Mouse (Mus musculus): ENCODE data around the gene Ly6g6f. TPM values are rescaled to one million over a fixed set of nuclear protein-coding genes. Genes with fewer than 3 reads are reported as not detected.

The Ly6g6f gene
- polyA plus RNA-seq (2014; fragmentation: Nextera tagmentation; extraction: Ambion mirVana), result 0.72 and 0.88 TPM in 2 replicates

DNA sequence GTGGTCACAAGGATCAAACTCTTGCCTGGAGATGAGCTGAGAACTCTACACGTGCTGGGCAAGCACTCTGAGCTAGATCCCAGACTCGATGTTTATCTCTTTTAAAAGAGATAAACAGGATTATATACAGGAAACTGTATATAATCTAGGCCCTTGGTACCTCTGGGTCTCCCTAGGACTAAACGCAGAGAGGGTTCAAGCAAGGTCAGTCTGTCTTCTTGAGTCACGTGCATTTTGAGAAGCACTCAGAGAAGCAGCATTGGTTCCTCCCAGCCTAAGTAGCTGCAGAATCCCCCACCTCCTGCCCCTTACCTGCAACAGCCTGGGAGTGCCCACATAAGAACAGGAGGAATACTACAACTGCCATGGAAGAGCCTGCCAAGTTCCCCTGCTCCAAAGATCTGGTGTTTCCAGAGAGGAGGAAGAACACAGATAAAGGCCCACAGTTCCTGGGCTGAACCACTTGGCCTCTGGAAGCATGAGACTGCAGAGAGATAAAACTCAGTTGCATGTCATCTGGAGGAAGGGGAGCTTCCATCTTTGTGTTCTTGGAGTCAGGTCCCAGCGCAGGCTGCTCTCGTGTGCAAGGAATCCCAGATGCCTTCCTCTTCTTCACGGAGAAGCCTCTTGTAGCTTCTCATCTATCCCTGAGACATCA lies at the start of gene Ly6g6f:
Gene Ly6g6f (minus strand): TSS at position 403 of the 658 bp plus-strand sequence.
- Histone ChIP-seq H3K36me3 (ENCODE audit: control insufficient read depth, insufficient read depth, low read length) (no peaks in the 10 kb centered on the region), H3K9me3 (ENCODE audit: control insufficient read depth, low read length) (no peaks in the 10 kb centered on the region), H3K9ac (ENCODE audit: low read length) (no peak within 1 kb of the TSS), H3K4me2 (ENCODE audit: low read depth, low read length, severe bottlenecking) (no peak within 1 kb of the TSS), H3K4me1 (replicated peaks; ENCODE audit: control insufficient read depth, insufficient read depth, low read length) (peaks cover 5% of the 10 kb centered on the region; the same call in 1 of the 2 replicates), H3K4me3 (ENCODE audit: low read depth, low read length) (no peak within 1 kb of the TSS), H3K27ac (ENCODE audit: low read depth, low read length) (no peak within 1 kb of the TSS), H3K27me3 (ENCODE audit: control insufficient read depth, insufficient read depth, low read length) (no peaks in the 10 kb centered on the region)
- DNase-seq (ENCODE audit: low spot score) (no peak), ATAC-seq (replicated peaks; ENCODE audit: low FRiP score) (no peak)
- 81% methylated on average over 7 of the region's 7 CpGs for WGBS

DNA sequence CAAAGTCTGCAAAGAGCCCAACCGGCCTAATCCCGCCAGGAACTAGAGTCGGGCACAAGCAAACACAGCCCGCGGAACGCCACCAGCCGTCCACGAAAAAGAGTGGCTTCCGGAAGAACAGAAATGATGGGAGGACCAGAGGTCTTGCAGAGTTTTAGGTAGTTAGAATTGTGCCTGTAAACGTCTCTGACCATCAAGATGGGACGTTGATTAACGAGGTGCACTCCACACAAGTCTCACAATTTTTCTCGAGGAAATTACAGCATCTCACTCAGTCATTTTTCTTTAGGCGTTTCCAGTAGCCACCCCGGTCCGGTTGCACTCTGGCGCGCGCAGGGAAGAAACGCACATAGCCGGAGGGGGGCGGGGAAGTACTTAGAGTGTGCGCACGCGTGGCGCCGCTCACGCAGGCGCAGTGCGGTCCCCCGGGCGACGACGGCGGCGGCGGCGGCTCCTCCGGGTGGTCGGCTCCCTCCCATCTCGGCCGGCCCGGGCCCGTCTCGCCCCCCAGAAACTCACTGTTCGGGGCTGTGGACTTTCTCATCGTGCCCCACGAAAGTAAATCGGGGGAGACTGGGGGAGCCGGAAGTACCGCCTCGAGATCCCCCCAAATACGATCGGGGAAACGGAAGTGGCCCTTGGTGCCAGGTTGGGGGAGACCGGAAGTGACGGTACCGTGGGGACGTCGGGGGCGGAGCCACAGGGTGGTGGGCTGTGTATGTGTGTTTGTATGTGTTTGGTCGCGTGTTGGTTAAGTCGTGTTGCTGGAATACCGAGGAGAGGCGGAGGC lies 49.6 kb upstream of the Ly6g6f start, which contains the start of gene Bag6:
Gene Bag6 (plus strand): TSS at position 378 of the 790 bp plus-strand sequence.
- Histone ChIP-seq H3K9me3 (ENCODE audit: control insufficient read depth, low read length) (no peaks in the 10 kb centered on the region), H3K27me3 (ENCODE audit: control insufficient read depth, insufficient read depth, low read length) (no peaks in the 10 kb centered on the region), H3K4me1 (replicated peaks; ENCODE audit: control insufficient read depth, insufficient read depth, low read length) (peaks cover 3% of the 10 kb centered on the region), H3K27ac (ENCODE audit: low read depth, low read length) (peak within 1 kb of the TSS; percentile 92), H3K36me3 (ENCODE audit: control insufficient read depth, insufficient read depth, low read length) (peaks cover 11% of the 10 kb centered on the region; the same call in 1 of the 2 replicates), H3K4me2 (ENCODE audit: low read depth, low read length, severe bottlenecking) (peak within 1 kb of the TSS; percentile 71), H3K4me3 (ENCODE audit: low read depth, low read length) (peak within 1 kb of the TSS; percentile 82), H3K9ac (ENCODE audit: low read length) (peak within 1 kb of the TSS; percentile 77)
- WGBS, result under 1% methylated on average over 66 of the region's 66 CpGs
- DNase-seq (ENCODE audit: low spot score) (peak; percentile 97), ATAC-seq (replicated peaks; ENCODE audit: low FRiP score) (peak; percentile 93)

DNA sequence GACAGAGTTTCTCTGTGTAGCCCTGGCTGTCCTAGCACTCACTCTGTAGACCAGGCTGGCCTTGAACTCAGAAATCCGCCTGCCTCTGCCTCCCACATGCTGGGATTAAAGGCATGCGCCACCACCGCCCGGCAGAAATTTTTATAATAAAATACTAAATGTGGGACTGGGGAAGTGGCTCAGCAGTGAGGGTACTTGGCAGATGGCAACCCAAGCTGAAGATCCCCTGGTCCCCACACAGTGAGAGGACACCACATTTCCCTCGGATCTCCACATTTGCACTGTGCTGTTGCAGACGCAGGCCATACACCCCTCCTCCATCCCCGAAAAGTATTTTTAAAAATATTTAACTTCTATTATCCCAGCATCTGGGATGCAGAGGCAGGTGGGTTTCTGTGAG lies 48.1 kb upstream of the Ly6g6f start:
- Histone ChIP-seq H3K27me3 (ENCODE audit: control insufficient read depth, insufficient read depth, low read length) (no peaks in the 10 kb centered on the region), H3K4me3 (ENCODE audit: low read depth, low read length) (no peak overlapping the region), H3K27ac (ENCODE audit: low read depth, low read length) (no peak overlapping the region), H3K36me3 (ENCODE audit: control insufficient read depth, insufficient read depth, low read length) (0 out of 2 replicates have a peak, but pooled peaks cover 1% of the 10 kb centered on the region), H3K9me3 (ENCODE audit: control insufficient read depth, low read length) (no peaks in the 10 kb centered on the region), H3K4me1 (replicated peaks; ENCODE audit: control insufficient read depth, insufficient read depth, low read length) (peaks cover 3% of the 10 kb centered on the region), H3K4me2 (ENCODE audit: low read depth, low read length, severe bottlenecking) (no peak overlapping the region), H3K9ac (ENCODE audit: low read length) (no peak overlapping the region)
- WGBS, result 96% methylated on average over 7 of the region's 7 CpGs
- DNase-seq (ENCODE audit: low spot score), result no peak
- ATAC-seq (replicated peaks; ENCODE audit: low FRiP score), result no peak

DNA sequence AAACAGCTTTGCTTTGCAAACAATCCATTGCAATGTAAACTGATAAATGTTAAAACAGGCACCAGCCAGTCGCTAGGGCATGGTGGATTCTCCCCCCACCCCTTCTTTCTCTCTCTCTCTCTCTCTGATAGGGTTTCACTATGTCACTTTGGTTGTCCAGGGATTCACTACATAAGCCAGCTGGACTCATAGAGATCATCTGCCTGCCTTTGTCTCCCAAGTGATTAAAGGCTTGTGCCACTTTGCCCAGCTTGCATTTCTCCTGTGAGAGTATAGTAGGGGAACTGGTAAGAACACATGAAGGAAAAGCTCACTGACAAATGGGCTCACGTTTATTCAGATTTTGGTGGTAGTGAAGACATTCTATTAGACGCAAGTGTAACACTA lies 46.8 kb upstream of the Ly6g6f start:
- H3K9ac ChIP-seq (ENCODE audit: low read length), result no peak overlapping the region
- peaks cover 3% of the 10 kb centered on the region for H3K4me1 ChIP-seq (replicated peaks; ENCODE audit: control insufficient read depth, insufficient read depth, low read length)
- WGBS, result 79% methylated on average over 3 of the region's 3 CpGs
- no peak overlapping the region for H3K4me2 ChIP-seq (ENCODE audit: low read depth, low read length, severe bottlenecking)
- no peak overlapping the region for H3K4me3 ChIP-seq (ENCODE audit: low read depth, low read length)
- H3K27ac ChIP-seq (ENCODE audit: low read depth, low read length), result no peak overlapping the region
- no peaks in the 10 kb centered on the region for H3K9me3 ChIP-seq (ENCODE audit: control insufficient read depth, low read length)
- no peaks in the 10 kb centered on the region for H3K27me3 ChIP-seq (ENCODE audit: control insufficient read depth, insufficient read depth, low read length)
- no peaks in the 10 kb centered on the region for H3K36me3 ChIP-seq (ENCODE audit: control insufficient read depth, insufficient read depth, low read length)
- DNase-seq (ENCODE audit: low spot score) (no peak), ATAC-seq (replicated peaks; ENCODE audit: low FRiP score) (no peak)

DNA sequence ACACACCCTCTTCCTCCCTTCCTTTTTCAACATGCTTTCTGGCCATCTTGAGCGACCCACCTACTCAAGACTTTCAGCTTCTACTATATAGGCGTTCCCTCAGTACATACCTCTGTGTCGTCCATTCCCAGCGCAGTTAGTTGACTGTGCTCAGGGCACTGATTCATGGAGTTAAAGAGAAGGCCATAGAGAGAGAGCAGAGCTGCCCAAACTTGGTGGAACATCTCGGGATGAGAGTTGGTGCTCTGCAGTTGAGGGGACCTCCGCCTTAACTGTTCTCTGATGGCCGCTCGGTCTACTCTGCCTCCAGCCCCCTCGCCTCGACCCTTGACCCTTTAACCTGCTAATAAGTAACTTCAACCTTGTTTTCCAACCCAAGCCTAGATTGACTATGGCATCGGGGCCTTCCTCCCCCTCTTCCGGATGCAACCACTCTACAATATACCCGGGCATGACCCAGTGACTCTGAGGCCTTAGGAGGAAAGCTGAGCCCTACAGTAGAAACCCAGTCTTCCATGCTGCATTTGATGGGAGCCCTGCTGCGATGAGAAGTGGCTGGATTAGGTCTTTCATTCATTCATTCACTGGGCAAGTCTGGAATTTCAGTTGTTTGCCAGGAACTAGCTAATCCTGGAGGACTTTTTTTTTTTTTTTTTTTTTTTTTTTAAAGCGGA lies 46.2 kb upstream of the Ly6g6f start, which contains the start of gene Apom:
Gene Apom (minus strand): TSS at position 551 of the 674 bp plus-strand sequence.
- Histone ChIP-seq H3K27me3 (ENCODE audit: control insufficient read depth, insufficient read depth, low read length) (no peaks in the 10 kb centered on the region), H3K9ac (ENCODE audit: low read length) (no peak within 1 kb of the TSS), H3K36me3 (ENCODE audit: control insufficient read depth, insufficient read depth, low read length) (no peaks in the 10 kb centered on the region), H3K4me2 (ENCODE audit: low read depth, low read length, severe bottlenecking) (no peak within 1 kb of the TSS), H3K27ac (ENCODE audit: low read depth, low read length) (no peak within 1 kb of the TSS), H3K4me1 (replicated peaks; ENCODE audit: control insufficient read depth, insufficient read depth, low read length) (peaks cover 7% of the 10 kb centered on the region), H3K4me3 (ENCODE audit: low read depth, low read length) (no peak within 1 kb of the TSS), H3K9me3 (ENCODE audit: control insufficient read depth, low read length) (no peaks in the 10 kb centered on the region)
- no peak for DNase-seq (ENCODE audit: low spot score)
- no peak for ATAC-seq (replicated peaks; ENCODE audit: low FRiP score)
- WGBS, result 83% methylated on average over 15 of the region's 15 CpGs

DNA sequence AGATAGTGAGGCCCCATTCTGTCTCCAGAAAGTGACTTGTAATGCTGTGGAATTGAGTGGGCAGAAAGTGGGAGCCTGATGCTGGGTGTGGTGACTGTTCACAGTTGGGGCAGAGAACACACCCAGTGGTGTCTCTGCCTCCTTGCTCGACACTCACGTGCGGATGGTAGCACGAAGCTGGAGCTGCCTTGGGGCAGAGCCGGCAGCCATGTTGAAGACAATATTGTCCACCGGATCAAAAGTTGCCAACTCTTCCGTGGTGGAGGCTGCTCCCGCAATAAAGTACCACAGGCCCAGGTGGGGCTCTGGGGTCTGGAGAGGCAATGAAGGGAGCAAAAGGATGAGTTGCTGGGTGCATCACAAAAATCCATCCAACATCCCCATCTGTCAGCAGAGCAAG lies 45.6 kb upstream of the Ly6g6f start:
- Histone ChIP-seq H3K4me1 (replicated peaks; ENCODE audit: control insufficient read depth, insufficient read depth, low read length) (peaks cover 7% of the 10 kb centered on the region; the same call in 1 of the 2 replicates), H3K27me3 (ENCODE audit: control insufficient read depth, insufficient read depth, low read length) (no peaks in the 10 kb centered on the region), H3K4me2 (ENCODE audit: low read depth, low read length, severe bottlenecking) (no peak overlapping the region), H3K36me3 (ENCODE audit: control insufficient read depth, insufficient read depth, low read length) (no peaks in the 10 kb centered on the region), H3K4me3 (ENCODE audit: low read depth, low read length) (no peak overlapping the region), H3K9ac (ENCODE audit: low read length) (no peak overlapping the region), H3K27ac (ENCODE audit: low read depth, low read length) (no peak overlapping the region), H3K9me3 (ENCODE audit: control insufficient read depth, low read length) (no peaks in the 10 kb centered on the region)
- ATAC-seq (replicated peaks; ENCODE audit: low FRiP score) (no peak), DNase-seq (ENCODE audit: low spot score) (no peak)
- 90% methylated on average over 8 of the region's 8 CpGs for WGBS

DNA sequence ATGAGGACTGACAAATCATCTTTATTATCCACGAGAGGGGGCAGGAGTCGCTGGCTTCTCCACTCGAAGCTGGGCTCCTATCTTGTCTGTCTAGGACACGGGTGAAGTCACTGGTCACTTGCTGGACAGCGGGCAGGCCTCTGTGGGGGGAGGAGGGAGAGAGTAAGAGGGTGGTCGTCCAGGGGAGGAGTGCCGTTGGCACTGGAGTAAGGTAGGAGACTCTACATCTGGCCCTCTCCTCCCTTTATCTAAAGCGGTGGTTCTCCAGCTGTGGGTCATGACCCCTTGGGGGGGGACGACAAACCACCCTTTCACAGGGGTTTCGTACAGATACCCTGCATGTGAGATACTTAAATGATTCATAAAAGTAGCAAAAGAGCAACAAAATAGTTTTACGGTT lies 43.6 kb upstream of the Ly6g6f start:
- DNase-seq (ENCODE audit: low spot score), result no peak
- WGBS, result 74% methylated on average over 11 of the region's 11 CpGs
- Histone ChIP-seq H3K4me2 (ENCODE audit: low read depth, low read length, severe bottlenecking) (no peak overlapping the region), H3K27me3 (ENCODE audit: control insufficient read depth, insufficient read depth, low read length) (no peaks in the 10 kb centered on the region), H3K4me1 (replicated peaks; ENCODE audit: control insufficient read depth, insufficient read depth, low read length) (peaks cover 7% of the 10 kb centered on the region; the same call in 1 of the 2 replicates), H3K9ac (ENCODE audit: low read length) (no peak overlapping the region), H3K9me3 (ENCODE audit: control insufficient read depth, low read length) (no peaks in the 10 kb centered on the region), H3K27ac (ENCODE audit: low read depth, low read length) (no peak overlapping the region), H3K36me3 (ENCODE audit: control insufficient read depth, insufficient read depth, low read length) (no peaks in the 10 kb centered on the region), H3K4me3 (ENCODE audit: low read depth, low read length) (no peak overlapping the region)
- no peak for ATAC-seq (replicated peaks; ENCODE audit: low FRiP score)

DNA sequence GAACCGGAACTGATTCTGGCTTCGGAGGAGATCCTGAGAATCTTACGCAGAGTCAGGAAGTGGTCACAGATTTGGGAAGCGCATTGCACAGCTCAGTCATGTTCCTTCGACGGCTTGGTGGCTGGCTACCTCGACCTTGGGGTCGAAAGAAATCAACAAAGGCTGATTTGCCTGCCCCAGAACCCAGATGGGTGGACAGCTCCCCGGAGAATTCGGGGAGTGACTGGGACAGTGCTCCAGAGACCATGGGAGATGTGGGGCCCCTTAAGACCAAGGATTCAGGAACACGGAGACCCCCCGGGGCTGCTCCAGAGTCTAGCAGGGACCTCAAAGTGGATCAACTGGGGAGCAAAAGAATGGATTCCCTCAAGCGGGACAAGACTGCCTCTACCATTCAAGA lies 41.6 kb upstream of the Ly6g6f start:
- DNase-seq (ENCODE audit: low spot score) (no peak), ATAC-seq (replicated peaks; ENCODE audit: low FRiP score) (no peak)
- peaks cover 10% of the 10 kb centered on the region; the same call in 1 of the 2 replicates for H3K4me1 ChIP-seq (replicated peaks; ENCODE audit: control insufficient read depth, insufficient read depth, low read length)
- no peaks in the 10 kb centered on the region for H3K36me3 ChIP-seq (ENCODE audit: control insufficient read depth, insufficient read depth, low read length)
- H3K9me3 ChIP-seq (ENCODE audit: control insufficient read depth, low read length), result no peaks in the 10 kb centered on the region
- peak overlapping the region; percentile 83 for H3K4me2 ChIP-seq (ENCODE audit: low read depth, low read length, severe bottlenecking)
- H3K9ac ChIP-seq (ENCODE audit: low read length), result peak overlapping the region; percentile 84
- peak overlapping the region; percentile 65 for H3K4me3 ChIP-seq (ENCODE audit: low read depth, low read length)
- no peak overlapping the region for H3K27ac ChIP-seq (ENCODE audit: low read depth, low read length)
- H3K27me3 ChIP-seq (ENCODE audit: control insufficient read depth, insufficient read depth, low read length), result no peaks in the 10 kb centered on the region
- WGBS, result 73% methylated on average over 13 of the region's 13 CpGs
